Mouse (Mus musculus): ENCODE results near the gene Prnp.

DNA sequence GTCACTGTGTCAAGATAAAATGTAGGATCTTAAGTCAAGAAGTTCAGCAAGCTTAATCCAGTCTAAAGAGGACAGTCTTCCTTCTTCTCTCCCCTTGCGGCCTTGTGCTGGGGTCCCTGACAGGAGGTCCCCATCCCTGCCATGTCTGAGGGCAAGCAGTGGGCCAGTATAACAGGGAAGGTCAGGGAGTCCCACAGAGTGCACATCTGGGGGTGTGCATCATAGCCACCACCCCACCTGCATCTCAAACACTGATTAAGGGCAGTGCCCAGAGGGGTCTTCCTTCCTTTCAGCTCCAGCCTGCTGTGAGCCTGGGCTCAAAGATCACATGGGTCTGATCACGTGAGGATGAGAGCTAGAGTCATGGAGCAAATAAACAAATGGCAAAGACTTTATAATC, 51.9 kb downstream of the Prnp start:
- no peak for TF ChIP-seq POLR2A (IDR thresholded peaks at IDR 0.05; ENCODE audit: borderline replicate concordance, extremely low read depth, insufficient read depth, insufficient read length, poor library complexity, severe bottlenecking)
- TF ChIP-seq CTCF (IDR thresholded peaks at IDR 0.05; ENCODE audit: borderline replicate concordance, extremely low read depth, insufficient read depth, insufficient read length): no peak

All from brain, embryonic 14.5 days (tissue).